Mouse (Mus musculus): ENCODE results near the gene Zkscan14. TPM values are rescaled to one million over a fixed set of nuclear protein-coding genes. Genes with fewer than 3 reads are reported as not detected.
"Not testable (repeated sequence)": the region's sequence is repeated elsewhere in the genome, so short reads cannot be mapped to it uniquely, and the experiment has no call there.

Zkscan14 gene
- polyA plus RNA-seq, 1 experiment from 2014 or later, result 12.3 TPM

GRCm38 (mm10) chr5:145222840-145223239, 21.2 kb upstream of the Zkscan14 start:
- H3K9ac ChIP-seq, result no peak overlapping the region
- no peak overlapping the region for H3K27ac ChIP-seq
- H3K4me3 ChIP-seq (replicated peaks; ENCODE audit: low read length), result no peak overlapping the region
- no peaks in the 10 kb centered on the region for H3K4me1 ChIP-seq (replicated peaks; ENCODE audit: control insufficient read depth, insufficient read depth, low read length)
- no peaks in the 10 kb centered on the region for H3K27me3 ChIP-seq (ENCODE audit: control insufficient read depth, insufficient read depth, low read length)
- no peak for ATAC-seq (ENCODE audit: low FRiP score)
- no peaks in the 10 kb centered on the region for H3K9me3 ChIP-seq (ENCODE audit: control insufficient read depth, low read length)
- H3K36me3 ChIP-seq (replicated peaks; ENCODE audit: control insufficient read depth, insufficient read depth), result peaks cover 45% of the 10 kb centered on the region
- no peak for DNase-seq (ENCODE audit: low spot score)
- 78% methylated on average over 5 of the region's 5 CpGs for WGBS
- H3K4me2 ChIP-seq (replicated peaks), result no peak overlapping the region

GRCm38 (mm10) chr5:145219981-145220380, 18.3 kb upstream of the Zkscan14 start:
- ATAC-seq (ENCODE audit: low FRiP score), result no peak

GRCm38 (mm10) chr5:145218671-145219070, 17.0 kb upstream of the Zkscan14 start:
- H3K27me3 ChIP-seq (ENCODE audit: control insufficient read depth, insufficient read depth, low read length), result no peaks in the 10 kb centered on the region
- H3K9me3 ChIP-seq (ENCODE audit: control insufficient read depth, low read length), result no peaks in the 10 kb centered on the region
- H3K9ac ChIP-seq, result no peak overlapping the region
- DNase-seq (ENCODE audit: low spot score) (no peak), ATAC-seq (ENCODE audit: low FRiP score) (no peak)
- peaks cover 72% of the 10 kb centered on the region for H3K36me3 ChIP-seq (replicated peaks; ENCODE audit: control insufficient read depth, insufficient read depth)
- 98% methylated on average over 20 of the region's 20 CpGs for WGBS
- no peak overlapping the region for H3K4me3 ChIP-seq (replicated peaks; ENCODE audit: low read length)
- H3K4me2 ChIP-seq (replicated peaks), result no peak overlapping the region
- no peak overlapping the region for H3K27ac ChIP-seq
- no peaks in the 10 kb centered on the region for H3K4me1 ChIP-seq (replicated peaks; ENCODE audit: control insufficient read depth, insufficient read depth, low read length)

More at GRCm38 (mm10) chr5:145219981-145220380, 18.3 kb upstream of the Zkscan14 start:
- Histone ChIP-seq H3K4me2 (replicated peaks) (no peak overlapping the region), H3K27me3 (ENCODE audit: control insufficient read depth, insufficient read depth, low read length) (no peaks in the 10 kb centered on the region), H3K4me1 (replicated peaks; ENCODE audit: control insufficient read depth, insufficient read depth, low read length) (no peaks in the 10 kb centered on the region), H3K9me3 (ENCODE audit: control insufficient read depth, low read length) (no peaks in the 10 kb centered on the region), H3K9ac (no peak overlapping the region), H3K4me3 (replicated peaks; ENCODE audit: low read length) (no peak overlapping the region), H3K36me3 (replicated peaks; ENCODE audit: control insufficient read depth, insufficient read depth) (peaks cover 63% of the 10 kb centered on the region), H3K27ac (no peak overlapping the region)
- DNase-seq (ENCODE audit: low spot score), result no peak
- 95% methylated on average over 8 of the region's 8 CpGs for WGBS

- no peak overlapping the region for H3K4me3 ChIP-seq (replicated peaks; ENCODE audit: low read length)
- no peaks in the 10 kb centered on the region for H3K9me3 ChIP-seq (ENCODE audit: control insufficient read depth, low read length)
- WGBS, result 96% methylated on average over 21 of the region's 21 CpGs
- no peak for ATAC-seq (ENCODE audit: low FRiP score)
- H3K36me3 ChIP-seq (replicated peaks; ENCODE audit: control insufficient read depth, insufficient read depth), result peaks cover 76% of the 10 kb centered on the region
- H3K27ac ChIP-seq, result no peak overlapping the region
- no peak overlapping the region for H3K4me2 ChIP-seq (replicated peaks)
- no peak for DNase-seq (ENCODE audit: low spot score)
- no peaks in the 10 kb centered on the region for H3K4me1 ChIP-seq (replicated peaks; ENCODE audit: control insufficient read depth, insufficient read depth, low read length)
- no peak overlapping the region for H3K9ac ChIP-seq
- no peaks in the 10 kb centered on the region for H3K27me3 ChIP-seq (ENCODE audit: control insufficient read depth, insufficient read depth, low read length)
These were observed 16.5 kb upstream of the Zkscan14 start for GRCm38 (mm10) chr5:145218206-145218605.

DNA sequence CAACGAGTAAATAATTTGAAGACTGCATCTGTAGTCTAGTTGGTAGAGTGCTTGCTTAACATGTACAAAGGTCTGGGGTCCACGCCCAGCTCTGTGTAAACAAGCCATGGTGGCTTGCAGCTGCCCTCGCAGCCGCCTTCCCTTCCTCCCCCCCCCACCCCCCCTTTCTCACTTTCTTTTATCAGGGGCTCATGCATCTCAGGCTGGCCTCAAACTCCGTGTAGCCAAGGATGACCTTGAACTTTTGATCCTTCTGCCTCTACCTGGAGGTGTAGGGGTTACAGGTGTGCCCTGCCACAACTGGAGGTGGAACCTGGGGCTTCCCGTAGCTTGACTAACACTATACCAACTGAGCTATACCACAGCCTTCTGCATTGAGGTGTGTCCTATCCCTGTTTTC, 16.1 kb upstream of the Zkscan14 start:
- ATAC-seq (ENCODE audit: low FRiP score) (no peak), DNase-seq (ENCODE audit: low spot score) (no peak)
- Histone ChIP-seq H3K27me3 (ENCODE audit: control insufficient read depth, insufficient read depth, low read length) (no peaks in the 10 kb centered on the region), H3K36me3 (replicated peaks; ENCODE audit: control insufficient read depth, insufficient read depth) (peaks cover 81% of the 10 kb centered on the region), H3K27ac (no peak overlapping the region), H3K9ac (no peak overlapping the region), H3K4me1 (replicated peaks; ENCODE audit: control insufficient read depth, insufficient read depth, low read length) (no peaks in the 10 kb centered on the region), H3K9me3 (ENCODE audit: control insufficient read depth, low read length) (no peaks in the 10 kb centered on the region), H3K4me3 (replicated peaks; ENCODE audit: low read length) (no peak overlapping the region), H3K4me2 (replicated peaks) (no peak overlapping the region)
- WGBS, result 90% methylated on average over 6 of the region's 6 CpGs

DNA sequence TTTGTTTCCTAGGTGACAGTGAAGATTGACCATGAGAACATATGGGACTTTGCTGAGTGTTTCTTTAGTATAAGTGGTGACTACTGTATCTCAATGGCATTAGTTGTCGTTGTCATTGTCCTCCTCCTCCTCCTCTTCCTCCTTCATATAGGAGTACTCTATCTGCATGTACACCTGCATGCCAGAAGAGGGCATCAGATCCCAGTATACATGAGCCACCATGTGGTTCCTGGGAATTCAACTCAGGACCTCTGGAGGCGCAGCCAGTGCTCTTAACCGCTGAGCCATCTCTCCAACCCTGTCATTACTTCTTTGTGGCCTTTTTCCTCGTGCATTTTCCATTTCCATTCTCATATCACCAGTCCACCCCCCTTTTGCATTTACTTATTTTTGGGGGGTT, 13.0 kb upstream of the Zkscan14 start:
- Histone ChIP-seq H3K27me3 (ENCODE audit: control insufficient read depth, insufficient read depth, low read length) (no peaks in the 10 kb centered on the region), H3K4me2 (replicated peaks) (no peak overlapping the region), H3K9me3 (ENCODE audit: control insufficient read depth, low read length) (no peaks in the 10 kb centered on the region), H3K4me3 (replicated peaks; ENCODE audit: low read length) (no peak overlapping the region), H3K27ac (no peak overlapping the region), H3K4me1 (replicated peaks; ENCODE audit: control insufficient read depth, insufficient read depth, low read length) (no peaks in the 10 kb centered on the region), H3K36me3 (replicated peaks; ENCODE audit: control insufficient read depth, insufficient read depth) (peaks cover 84% of the 10 kb centered on the region), H3K9ac (no peak overlapping the region)
- DNase-seq (ENCODE audit: low spot score), result no peak
- ATAC-seq (ENCODE audit: low FRiP score), result no peak
- 77% methylated on average over 4 of the region's 4 CpGs for WGBS

DNA sequence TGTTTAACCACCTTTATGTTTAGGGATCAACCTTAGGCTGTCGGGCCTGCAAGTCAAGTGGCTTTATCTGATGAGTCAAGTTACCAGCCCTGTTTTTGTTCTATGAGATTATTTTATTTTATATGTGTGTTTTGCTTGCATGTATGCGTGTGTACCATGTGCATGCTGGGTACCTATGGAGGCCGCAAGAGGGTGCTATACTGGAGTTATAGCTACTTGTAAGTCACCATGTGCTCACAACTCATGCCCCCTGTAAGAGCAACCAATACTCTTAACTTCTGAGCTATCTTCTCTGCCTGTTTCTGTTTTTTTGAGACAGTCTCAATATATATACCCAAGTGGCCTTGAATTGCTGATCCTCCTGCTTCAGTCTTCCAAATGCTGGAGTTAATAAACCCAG, 11.8 kb upstream of the Zkscan14 start:
- Histone ChIP-seq H3K4me2 (replicated peaks) (no peak overlapping the region), H3K4me1 (replicated peaks; ENCODE audit: control insufficient read depth, insufficient read depth, low read length) (no peaks in the 10 kb centered on the region)

DNA sequence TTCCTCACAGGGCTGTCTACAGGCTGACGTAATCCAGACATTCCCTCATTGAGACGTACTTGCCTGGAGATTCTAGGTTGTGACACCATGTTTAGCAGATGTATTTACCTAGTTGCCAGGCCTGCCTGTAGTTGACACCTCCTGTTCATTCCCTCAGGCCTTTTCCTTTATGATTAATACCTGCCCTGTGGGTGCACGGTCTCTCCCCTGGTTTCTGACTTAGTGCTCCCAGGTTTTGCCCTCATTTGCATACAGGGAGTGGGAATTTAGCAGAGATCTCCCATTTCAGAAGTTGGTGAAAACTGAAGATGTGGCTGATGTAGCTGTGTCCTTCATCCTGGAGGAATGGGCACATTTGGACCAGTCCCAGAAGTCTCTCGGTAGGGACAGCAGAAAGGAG, 10.5 kb upstream of the Zkscan14 start:
- DNase-seq (ENCODE audit: low spot score) (no peak), ATAC-seq (ENCODE audit: low FRiP score) (no peak)
- Histone ChIP-seq H3K27me3 (ENCODE audit: control insufficient read depth, insufficient read depth, low read length) (no peaks in the 10 kb centered on the region), H3K9ac (no peak overlapping the region), H3K9me3 (ENCODE audit: control insufficient read depth, low read length) (no peaks in the 10 kb centered on the region), H3K4me1 (replicated peaks; ENCODE audit: control insufficient read depth, insufficient read depth, low read length) (no peaks in the 10 kb centered on the region), H3K4me3 (replicated peaks; ENCODE audit: low read length) (no peak overlapping the region), H3K36me3 (replicated peaks; ENCODE audit: control insufficient read depth, insufficient read depth) (peaks cover 75% of the 10 kb centered on the region), H3K4me2 (replicated peaks) (no peak overlapping the region), H3K27ac (no peak overlapping the region)
- 95% methylated on average over 4 of the region's 4 CpGs for WGBS

More for the DNA sequence above, 11.8 kb upstream of the Zkscan14 start:
- no peak overlapping the region for H3K27ac ChIP-seq
- H3K27me3 ChIP-seq (ENCODE audit: control insufficient read depth, insufficient read depth, low read length), result no peaks in the 10 kb centered on the region
- no peaks in the 10 kb centered on the region for H3K9me3 ChIP-seq (ENCODE audit: control insufficient read depth, low read length)
- no peak for DNase-seq (ENCODE audit: low spot score)
- ATAC-seq (ENCODE audit: low FRiP score), result no peak
- 97% methylated on average over 3 of the region's 3 CpGs for WGBS
- H3K9ac ChIP-seq, result no peak overlapping the region
- H3K4me3 ChIP-seq (replicated peaks; ENCODE audit: low read length), result no peak overlapping the region
- H3K36me3 ChIP-seq (replicated peaks; ENCODE audit: control insufficient read depth, insufficient read depth), result peaks cover 82% of the 10 kb centered on the region

GRCm38 (mm10) chr5:145211340-145211739, 9.7 kb upstream of the Zkscan14 start:
- no peaks in the 10 kb centered on the region for H3K4me1 ChIP-seq (replicated peaks; ENCODE audit: control insufficient read depth, insufficient read depth, low read length)
- H3K27me3 ChIP-seq (ENCODE audit: control insufficient read depth, insufficient read depth, low read length), result no peaks in the 10 kb centered on the region
- no peaks in the 10 kb centered on the region for H3K9me3 ChIP-seq (ENCODE audit: control insufficient read depth, low read length)
- no peak overlapping the region for H3K9ac ChIP-seq
- H3K4me2 ChIP-seq (replicated peaks), result no peak overlapping the region
- H3K27ac ChIP-seq, result no peak overlapping the region
- 95% methylated on average over 4 of the region's 4 CpGs for WGBS
- no peak for ATAC-seq (ENCODE audit: low FRiP score)
- DNase-seq (ENCODE audit: low spot score), result no peak
- peaks cover 67% of the 10 kb centered on the region for H3K36me3 ChIP-seq (replicated peaks; ENCODE audit: control insufficient read depth, insufficient read depth)
- H3K4me3 ChIP-seq (replicated peaks; ENCODE audit: low read length), result no peak overlapping the region

GRCm38 (mm10) chr5:145208391-145208790, 6.7 kb upstream of the Zkscan14 start:
- not testable (repeated sequence) for H3K4me3 ChIP-seq (replicated peaks; ENCODE audit: low read length); H3K27me3 ChIP-seq (ENCODE audit: control insufficient read depth, insufficient read depth, low read length); H3K9me3 ChIP-seq (ENCODE audit: control insufficient read depth, low read length); H3K4me2 ChIP-seq (replicated peaks); ATAC-seq (ENCODE audit: low FRiP score); H3K9ac ChIP-seq; H3K27ac ChIP-seq; DNase-seq (ENCODE audit: low spot score)
- H3K36me3 ChIP-seq (replicated peaks; ENCODE audit: control insufficient read depth, insufficient read depth), result peaks cover 46% of the 10 kb centered on the region
- WGBS, result 58% methylated on average over 10 of the region's 11 CpGs
- peaks cover 12% of the 10 kb centered on the region for H3K4me1 ChIP-seq (replicated peaks; ENCODE audit: control insufficient read depth, insufficient read depth, low read length)

Measured in hindbrain, embryonic 14.5 days (tissue).